Mouse (Mus musculus): ENCODE data around the gene Trp53tg5. TPM values are rescaled to one million over a fixed set of nuclear protein-coding genes. Genes with fewer than 3 reads are reported as not detected.

Gene Trp53tg5
- polyA plus RNA-seq, 1 experiment from 2014 or later = not detected

- H3K36me3 ChIP-seq = no peaks in the 10 kb centered on the region
- H3K9me3 ChIP-seq = no peaks in the 10 kb centered on the region
- H3K4me3 ChIP-seq = no peak overlapping the region
- no peak for ATAC-seq (replicated peaks)
- H3K9ac ChIP-seq (replicated peaks) = no peak overlapping the region
- no peaks in the 10 kb centered on the region for H3K27me3 ChIP-seq
- 67% methylated on average over 12 of the region's 14 CpGs for WGBS
- no peak overlapping the region for H3K4me2 ChIP-seq (replicated peaks)
- H3K27ac ChIP-seq (replicated peaks) = no peak overlapping the region
- no peaks in the 10 kb centered on the region for H3K4me1 ChIP-seq
These were observed 38.8 kb upstream of the Trp53tg5 start for GRCm38 (mm10) chr2:164512121-164512909.

- WGBS = 44% methylated on average over 5 of the region's 5 CpGs
- Histone ChIP-seq H3K4me2 (replicated peaks) (no peak overlapping the region), H3K27ac (replicated peaks) (no peak overlapping the region), H3K36me3 (peaks cover 7% of the 10 kb centered on the region), H3K9ac (replicated peaks) (no peak overlapping the region), H3K4me3 (no peak overlapping the region), H3K4me1 (no peaks in the 10 kb centered on the region), H3K27me3 (no peaks in the 10 kb centered on the region), H3K9me3 (no peaks in the 10 kb centered on the region)
- no peak for ATAC-seq (replicated peaks)
These were observed 37.2 kb upstream of the Trp53tg5 start for GRCm38 (mm10) chr2:164510621-164511190.

GRCm38 (mm10) chr2:164507811-164508210 is 34.3 kb upstream of the Trp53tg5 start:
- Histone ChIP-seq H3K27me3 (no peaks in the 10 kb centered on the region), H3K4me1 (no peaks in the 10 kb centered on the region), H3K36me3 (peaks cover 36% of the 10 kb centered on the region), H3K9ac (replicated peaks) (no peak overlapping the region), H3K4me2 (replicated peaks) (no peak overlapping the region), H3K4me3 (no peak overlapping the region), H3K27ac (replicated peaks) (no peak overlapping the region), H3K9me3 (no peaks in the 10 kb centered on the region)
- ATAC-seq (replicated peaks) = no peak
- WGBS = 88% methylated on average over 19 of the region's 19 CpGs

- no peaks in the 10 kb centered on the region for H3K27me3 ChIP-seq
- peaks cover 48% of the 10 kb centered on the region for H3K36me3 ChIP-seq
- WGBS = 95% methylated on average over 4 of the region's 4 CpGs
- no peak overlapping the region for H3K27ac ChIP-seq (replicated peaks)
- no peaks in the 10 kb centered on the region for H3K4me1 ChIP-seq
- H3K9ac ChIP-seq (replicated peaks) = no peak overlapping the region
- no peak for ATAC-seq (replicated peaks)
- H3K9me3 ChIP-seq = no peaks in the 10 kb centered on the region
- no peak overlapping the region for H3K4me3 ChIP-seq
- H3K4me2 ChIP-seq (replicated peaks) = no peak overlapping the region
These were observed 32.3 kb upstream of the Trp53tg5 start for GRCm38 (mm10) chr2:164505619-164506347.

- no peak overlapping the region for H3K4me2 ChIP-seq (replicated peaks)
- peaks cover 54% of the 10 kb centered on the region for H3K36me3 ChIP-seq
- WGBS = 94% methylated on average over 3 of the region's 3 CpGs
- no peak overlapping the region for H3K9ac ChIP-seq (replicated peaks)
- H3K4me3 ChIP-seq = no peak overlapping the region
- no peaks in the 10 kb centered on the region for H3K27me3 ChIP-seq
- H3K4me1 ChIP-seq = no peaks in the 10 kb centered on the region
- no peak for ATAC-seq (replicated peaks)
- no peak overlapping the region for H3K27ac ChIP-seq (replicated peaks)
- no peaks in the 10 kb centered on the region for H3K9me3 ChIP-seq
These were observed 31.4 kb upstream of the Trp53tg5 start for GRCm38 (mm10) chr2:164504919-164505318.

- no peak for ATAC-seq (replicated peaks)
- 95% methylated on average over 7 of the region's 7 CpGs for WGBS
- H3K4me3 ChIP-seq = no peak overlapping the region
- H3K36me3 ChIP-seq = peaks cover 49% of the 10 kb centered on the region
- H3K9ac ChIP-seq (replicated peaks) = no peak overlapping the region
- no peak overlapping the region for H3K4me2 ChIP-seq (replicated peaks)
- H3K4me1 ChIP-seq = peaks cover 17% of the 10 kb centered on the region
- H3K27ac ChIP-seq (replicated peaks) = no peak overlapping the region
- no peaks in the 10 kb centered on the region for H3K27me3 ChIP-seq
- H3K9me3 ChIP-seq = no peaks in the 10 kb centered on the region
These were observed 27.0 kb upstream of the Trp53tg5 start for GRCm38 (mm10) chr2:164500511-164500910.

GRCm38 (mm10) chr2:164499317-164499716 is 25.8 kb upstream of the Trp53tg5 start:
- no peak overlapping the region for H3K4me3 ChIP-seq
- no peak overlapping the region for H3K9ac ChIP-seq (replicated peaks)
- no peak overlapping the region for H3K27ac ChIP-seq (replicated peaks)
- peaks cover 37% of the 10 kb centered on the region for H3K36me3 ChIP-seq
- peaks cover 17% of the 10 kb centered on the region for H3K4me1 ChIP-seq
- ATAC-seq (replicated peaks) = no peak
- no peaks in the 10 kb centered on the region for H3K9me3 ChIP-seq
- H3K4me2 ChIP-seq (replicated peaks) = no peak overlapping the region
- WGBS = 74% methylated on average over 5 of the region's 5 CpGs
- no peaks in the 10 kb centered on the region for H3K27me3 ChIP-seq

- H3K4me2 ChIP-seq (replicated peaks) = peak overlapping the region; percentile 94
- H3K27ac ChIP-seq (replicated peaks) = peak overlapping the region; percentile 48; the same call in 1 of the 2 replicates
- peak overlapping the region; percentile 93 for H3K4me3 ChIP-seq
- H3K27me3 ChIP-seq = no peaks in the 10 kb centered on the region
- peak overlapping the region; percentile 76 for H3K9ac ChIP-seq (replicated peaks)
- H3K36me3 ChIP-seq = peaks cover 22% of the 10 kb centered on the region
- peak; percentile 65 for ATAC-seq (replicated peaks)
- H3K9me3 ChIP-seq = no peaks in the 10 kb centered on the region
- WGBS = 5% methylated on average over 21 of the region's 21 CpGs
- peaks cover 17% of the 10 kb centered on the region for H3K4me1 ChIP-seq
These were observed 24.3 kb upstream of the Trp53tg5 start for GRCm38 (mm10) chr2:164497691-164498268.

- Histone ChIP-seq H3K9me3 (no peaks in the 10 kb centered on the region), H3K27me3 (no peaks in the 10 kb centered on the region), H3K36me3 (peaks cover 15% of the 10 kb centered on the region), H3K4me3 (peak within 1 kb of the TSS; percentile 93), H3K27ac (replicated peaks) (peak within 1 kb of the TSS; percentile 70; the same call in 1 of the 2 replicates), H3K4me1 (peaks cover 17% of the 10 kb centered on the region), H3K4me2 (replicated peaks) (peak within 1 kb of the TSS; percentile 94), H3K9ac (replicated peaks) (peak within 1 kb of the TSS; percentile 76)
- WGBS = 4% methylated on average over 43 of the region's 43 CpGs
- peak; percentile 96 for ATAC-seq (replicated peaks)
These were observed 23.5 kb upstream of the Trp53tg5 start, which contains the start of gene Pigt for GRCm38 (mm10) chr2:164496847-164497690. Gene Pigt, plus strand, starts transcription at chr2:164497520.

- WGBS = 63% methylated on average over 1 of the region's 1 CpGs
- H3K27me3 ChIP-seq = no peaks in the 10 kb centered on the region
- H3K9ac ChIP-seq (replicated peaks) = no peak overlapping the region
- ATAC-seq (replicated peaks) = no peak
- H3K4me1 ChIP-seq = peaks cover 17% of the 10 kb centered on the region
- H3K36me3 ChIP-seq = peaks cover 9% of the 10 kb centered on the region
- H3K27ac ChIP-seq (replicated peaks) = no peak overlapping the region
- H3K4me2 ChIP-seq (replicated peaks) = peak overlapping the region; percentile 94; the same call in 1 of the 2 replicates
- peak overlapping the region; percentile 93 for H3K4me3 ChIP-seq
- H3K9me3 ChIP-seq = no peaks in the 10 kb centered on the region
These were observed 22.8 kb upstream of the Trp53tg5 start for GRCm38 (mm10) chr2:164496331-164496730.

GRCm38 (mm10) chr2:164494126-164494525 is 20.6 kb upstream of the Trp53tg5 start:
- no peak overlapping the region for H3K9ac ChIP-seq (replicated peaks)
- no peak overlapping the region for H3K4me3 ChIP-seq
- peaks cover 5% of the 10 kb centered on the region; the same call in 1 of the 2 replicates for H3K36me3 ChIP-seq
- no peak overlapping the region for H3K4me2 ChIP-seq (replicated peaks)
- H3K27me3 ChIP-seq = no peaks in the 10 kb centered on the region
- H3K9me3 ChIP-seq = no peaks in the 10 kb centered on the region
- WGBS = 57% methylated on average over 2 of the region's 2 CpGs
- no peak overlapping the region for H3K27ac ChIP-seq (replicated peaks)
- H3K4me1 ChIP-seq = peaks cover 17% of the 10 kb centered on the region
- no peak for ATAC-seq (replicated peaks)
